Mouse (Mus musculus) embryonic fibroblast, embryonic 13.5 days (primary cell): ENCODE measurements around the gene Cdk14.

Source experiments
- CTCF ChIP-seq: IDR thresholded peaks from 2 replicates; pipeline ENCODE4 v1.5.1; 2011; ENCODE audit warnings: mild to moderate bottlenecking, control low read depth, low read length, moderate library complexity, borderline replicate concordance; ENCODE audit not compliant: insufficient read depth
- POLR2A ChIP-seq: IDR thresholded peaks from 2 replicates; pipeline ENCODE4 v1.6.1; 2011; ENCODE audit warnings: low read depth, mild to moderate bottlenecking, control low read depth, low read length, moderate library complexity

DNA sequence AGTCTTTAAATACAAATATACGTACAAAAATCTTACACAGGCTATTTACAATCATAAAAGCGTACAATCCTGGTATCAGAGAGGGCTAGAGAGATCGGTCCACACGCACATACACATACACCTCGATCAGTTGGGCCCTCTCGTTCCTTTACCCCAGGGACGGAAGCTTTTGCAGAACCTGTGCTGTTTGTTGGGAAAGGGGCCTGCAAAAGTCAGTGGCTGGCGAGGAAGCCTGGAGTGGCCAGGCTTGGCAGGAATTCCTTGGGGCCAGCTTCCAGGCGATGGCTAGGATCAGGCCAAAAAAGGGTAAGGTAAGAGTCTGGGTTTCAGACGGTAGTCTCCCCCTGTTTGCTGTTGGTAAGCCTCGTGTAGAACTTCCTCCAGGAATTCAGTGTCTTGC, 664.8 kb downstream of the Cdk14 start:
- no peak for TF ChIP-seq POLR2A
- TF ChIP-seq CTCF: no peak
